Mouse (Mus musculus) small intestine, adult 2 months (tissue): Measurements from ENCODE around the gene Cped1.

ENCODE experiments used
- CTCF ChIP-seq: fragments of 200-500 bp; IDR thresholded peaks from 2 replicates; pipeline ENCODE4 v1.5.1; 2012; ENCODE audit warnings: low read depth, mild to moderate bottlenecking, control low read depth, inconsistent platforms, low read length, moderate library complexity, mixed read lengths; ENCODE audit not compliant: insufficient replicate concordance, insufficient read length; ENCODE audit errors: extremely low read depth
- POLR2A ChIP-seq: fragments of 200-500 bp; IDR thresholded peaks from 2 replicates; pipeline ENCODE4 v1.6.1; 2012; ENCODE audit warnings: low read depth, mild to moderate bottlenecking, control low read depth, inconsistent platforms, low read length, moderate library complexity

DNA sequence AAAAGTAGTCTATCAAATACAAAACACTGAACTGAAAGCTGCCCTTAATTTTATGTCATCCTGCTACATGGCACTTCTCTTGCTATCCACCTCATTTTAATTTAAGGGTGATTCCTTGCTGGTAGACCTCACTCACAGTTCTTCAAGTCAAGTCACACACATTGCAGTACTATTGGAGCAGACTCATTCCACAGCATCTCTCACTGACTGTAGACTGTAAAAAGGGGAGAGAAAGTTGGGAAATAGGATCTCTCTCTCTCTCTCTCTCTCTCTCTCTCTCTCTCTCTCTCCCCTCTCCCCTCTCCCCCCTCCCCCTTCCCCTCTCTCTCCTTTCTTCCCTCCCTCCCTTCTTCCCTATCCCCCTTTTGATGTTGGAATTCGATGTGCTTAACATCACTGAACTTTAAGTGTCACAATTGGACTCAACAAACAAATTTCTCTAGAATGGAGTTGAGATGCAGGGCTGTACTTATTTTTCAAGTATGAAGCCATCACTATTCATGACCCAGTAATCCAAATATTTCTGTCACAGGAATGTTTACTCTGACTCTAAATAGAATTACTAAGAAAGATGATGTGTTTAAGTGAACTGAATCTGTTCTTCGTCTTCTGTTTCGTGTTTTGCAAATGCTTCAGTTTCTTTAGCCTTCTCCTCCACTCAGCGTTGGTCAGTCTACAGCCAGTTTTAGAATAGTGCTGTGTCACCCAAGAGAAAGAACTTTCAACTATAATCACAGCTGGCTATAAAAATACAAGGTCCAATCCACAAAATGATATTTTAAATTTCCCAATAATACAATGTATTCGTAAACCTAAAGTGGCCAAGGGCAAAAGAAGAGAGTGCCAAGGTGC is 88.7 kb downstream of the Cped1 start:
- TF ChIP-seq POLR2A (no peak), CTCF (no peak)
